Mouse (Mus musculus): ENCODE results near the gene Olfr556. TPM values are rescaled to one million over a fixed set of nuclear protein-coding genes. Genes with fewer than 3 reads are reported as not detected.

Gene Olfr556
- polyA plus RNA-seq, 1 experiment from 2014 or later = not detected

DNA sequence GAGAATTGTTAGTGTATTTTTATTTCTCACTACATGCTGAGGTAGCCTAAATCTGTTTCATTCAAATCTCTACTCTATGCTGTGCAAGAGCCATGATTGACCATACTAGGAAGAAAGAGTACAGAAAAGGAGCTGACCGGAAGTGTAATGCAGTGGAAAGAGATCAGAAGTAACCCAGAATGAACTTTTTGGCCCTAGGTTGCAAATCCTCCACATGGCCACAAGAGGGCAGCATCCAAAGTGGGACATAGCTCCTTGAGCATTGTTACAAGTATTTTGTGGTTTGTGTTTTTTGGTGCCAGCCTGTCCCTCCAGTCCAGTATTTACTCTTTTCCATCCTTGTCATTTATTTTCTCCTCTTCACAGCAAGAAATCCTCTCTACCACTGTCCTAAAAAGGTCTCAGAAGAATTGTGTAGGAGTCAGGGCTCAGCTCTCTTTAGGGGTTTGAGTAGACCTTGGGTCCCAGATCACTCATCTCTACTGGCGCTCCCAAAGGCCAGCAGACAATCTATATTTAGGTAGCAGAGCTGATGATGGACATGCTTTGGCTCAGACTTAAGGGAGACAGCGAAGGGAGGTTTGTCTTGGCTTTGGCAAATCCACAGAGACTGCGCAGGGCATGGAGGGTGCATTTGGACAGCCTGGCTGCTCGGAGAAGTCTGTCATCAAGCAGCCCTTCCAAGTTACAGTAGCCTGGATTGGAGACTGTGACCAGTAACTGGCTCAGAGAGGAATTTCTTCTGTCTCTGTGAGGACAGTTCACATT lies 30.8 kb downstream of the Olfr556 start, which contains the start of gene Olfr557:
Gene Olfr557, plus strand, starts transcription at position 553 of the 768 bp plus-strand sequence.
- H3K36me3 ChIP-seq = no peaks in the 10 kb centered on the region
- no peak for ATAC-seq (ENCODE audit: insufficient number of reproducible peaks, low FRiP score)

DNA sequence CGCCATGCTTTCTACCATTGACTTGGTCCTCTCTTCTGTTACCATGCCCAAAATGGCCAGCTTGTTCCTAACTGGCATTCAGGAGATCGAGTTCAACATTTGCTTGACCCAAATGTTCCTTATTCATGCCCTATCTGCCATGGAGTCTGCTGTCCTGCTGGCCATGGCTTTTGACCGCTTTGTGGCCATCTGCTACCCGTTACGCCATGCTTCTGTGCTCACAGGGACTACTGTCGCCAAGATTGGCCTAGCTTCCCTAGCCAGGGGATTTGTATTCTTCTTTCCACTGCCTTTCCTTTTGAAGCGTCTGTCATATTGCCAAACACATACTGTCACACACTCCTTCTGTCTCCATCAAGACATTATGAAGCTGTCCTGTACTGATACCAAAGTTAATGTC lies 33.8 kb downstream of the Olfr556 start:
- no peak overlapping the region for H3K27ac ChIP-seq (ENCODE audit: poor library complexity, severe bottlenecking)
- no peaks in the 10 kb centered on the region for H3K27me3 ChIP-seq (replicated peaks)
- H3K4me2 ChIP-seq = no peak overlapping the region
- no peaks in the 10 kb centered on the region for H3K36me3 ChIP-seq
- H3K4me3 ChIP-seq = no peak overlapping the region
- no peak for ATAC-seq (ENCODE audit: insufficient number of reproducible peaks, low FRiP score)
- no peaks in the 10 kb centered on the region for H3K4me1 ChIP-seq (replicated peaks)
- 79% methylated on average over 7 of the region's 7 CpGs for WGBS
- no peaks in the 10 kb centered on the region for H3K9me3 ChIP-seq (replicated peaks)
- H3K9ac ChIP-seq = no peak overlapping the region

More for the DNA sequence above, 30.8 kb downstream of the Olfr556 start, which contains the start of gene Olfr557:
- H3K4me3 ChIP-seq = no peak within 1 kb of the TSS
- WGBS = 65% methylated on average over 5 of the region's 5 CpGs
- H3K4me2 ChIP-seq = no peak within 1 kb of the TSS
- H3K27me3 ChIP-seq (replicated peaks) = no peaks in the 10 kb centered on the region
- H3K9ac ChIP-seq = no peak within 1 kb of the TSS
- no peak within 1 kb of the TSS for H3K27ac ChIP-seq (ENCODE audit: poor library complexity, severe bottlenecking)
- no peaks in the 10 kb centered on the region for H3K9me3 ChIP-seq (replicated peaks)
- no peaks in the 10 kb centered on the region for H3K4me1 ChIP-seq (replicated peaks)

DNA sequence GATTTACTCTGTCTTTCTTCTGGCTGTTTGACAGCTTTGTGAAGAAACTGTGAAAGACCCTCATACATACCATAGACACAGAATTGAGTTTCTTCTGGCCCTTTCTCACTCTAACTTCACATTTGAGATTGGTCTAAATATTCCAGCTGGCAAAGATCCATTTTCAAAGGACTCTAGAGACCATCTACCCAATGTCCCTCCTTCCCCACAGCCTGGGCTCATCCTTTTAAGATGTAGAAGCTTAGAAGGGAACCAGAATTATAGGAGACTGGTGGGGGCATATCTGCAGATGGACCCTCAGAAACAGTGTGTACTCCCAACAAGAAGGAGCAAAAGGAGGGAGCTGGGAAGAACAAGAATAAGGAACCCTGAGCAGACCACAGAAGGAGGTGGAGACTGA lies 37.2 kb downstream of the Olfr556 start, which contains the start of gene Olfr558:
Gene Olfr558, plus strand, starts transcription at position 301 of the 400 bp plus-strand sequence.
- Histone ChIP-seq H3K9ac (no peak within 1 kb of the TSS), H3K27me3 (replicated peaks) (no peaks in the 10 kb centered on the region), H3K4me3 (no peak within 1 kb of the TSS), H3K36me3 (no peaks in the 10 kb centered on the region), H3K4me1 (replicated peaks) (no peaks in the 10 kb centered on the region), H3K27ac (ENCODE audit: poor library complexity, severe bottlenecking) (no peak within 1 kb of the TSS), H3K4me2 (no peak within 1 kb of the TSS), H3K9me3 (replicated peaks) (no peaks in the 10 kb centered on the region)
- no peak for ATAC-seq (ENCODE audit: insufficient number of reproducible peaks, low FRiP score)

DNA sequence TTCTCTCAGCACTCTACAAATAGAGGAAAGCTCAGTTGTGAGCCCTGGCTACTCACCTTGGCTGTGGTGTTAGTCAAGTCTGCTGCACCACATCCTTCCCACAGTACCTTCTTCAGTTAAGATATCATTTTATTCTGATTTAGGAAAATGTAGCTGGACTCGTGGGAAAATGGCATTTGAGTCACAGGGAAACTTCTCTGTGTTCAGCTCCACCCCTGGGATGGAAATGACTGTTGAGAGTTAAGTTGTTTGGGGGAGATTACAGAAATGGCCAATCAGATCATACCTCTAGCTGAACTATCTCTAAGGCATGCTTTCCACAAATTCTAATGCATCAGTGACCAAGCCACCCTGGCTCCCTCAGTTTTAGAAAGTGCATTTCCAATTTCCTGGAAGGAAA lies 54.3 kb downstream of the Olfr556 start, which contains the start of gene Olfr33:
Gene Olfr33, minus strand, starts transcription at position 101 of the 400 bp plus-strand sequence.
- no peaks in the 10 kb centered on the region for H3K4me1 ChIP-seq (replicated peaks)
- H3K27me3 ChIP-seq (replicated peaks) = no peaks in the 10 kb centered on the region
- ATAC-seq (ENCODE audit: insufficient number of reproducible peaks, low FRiP score) = no peak
- H3K27ac ChIP-seq (ENCODE audit: poor library complexity, severe bottlenecking) = no peak within 1 kb of the TSS
- no peak within 1 kb of the TSS for H3K4me2 ChIP-seq
- no peak within 1 kb of the TSS for H3K4me3 ChIP-seq
- H3K36me3 ChIP-seq = no peaks in the 10 kb centered on the region
- H3K9me3 ChIP-seq (replicated peaks) = no peaks in the 10 kb centered on the region
- 45% methylated on average over 1 of the region's 1 CpGs for WGBS
- H3K9ac ChIP-seq = no peak within 1 kb of the TSS

Other genes with a start within 250 kb of the Olfr556 start
- gene Rrm1, start 223.2 kb upstream of the Olfr556 start, polyA plus RNA-seq (2016; fragmentation: Nextera tagmentation; extraction: Ambion mirVana) = 134 and 145 TPM in 2 replicates
- gene Olfr543, start 183.2 kb upstream of the Olfr556 start, polyA plus RNA-seq (2016; fragmentation: Nextera tagmentation; extraction: Ambion mirVana) = 0.15 TPM in 1 of 2 replicates, not detected in the other
- gene Olfr544, start 176.6 kb upstream of the Olfr556 start, polyA plus RNA-seq (2016; fragmentation: Nextera tagmentation; extraction: Ambion mirVana) = 0.06 and 0.08 TPM in 2 replicates
- gene Olfr545, start 165.3 kb upstream of the Olfr556 start, polyA plus RNA-seq (2016; fragmentation: Nextera tagmentation; extraction: Ambion mirVana) = not detected in 2 replicates
- not detected in 2 replicates for gene Olfr547, start 130.2 kb upstream of the Olfr556 start, polyA plus RNA-seq (2016; fragmentation: Nextera tagmentation; extraction: Ambion mirVana)
- not detected in 2 replicates for gene Olfr548-ps1, start 124.0 kb upstream of the Olfr556 start, polyA plus RNA-seq (2016; fragmentation: Nextera tagmentation; extraction: Ambion mirVana)
- not detected in 2 replicates for gene Olfr549, start 115.0 kb upstream of the Olfr556 start, polyA plus RNA-seq (2016; fragmentation: Nextera tagmentation; extraction: Ambion mirVana)
- 0.46 and 0.49 TPM in 2 replicates for gene Trim21, start 99.4 kb upstream of the Olfr556 start, polyA plus RNA-seq (2016; fragmentation: Nextera tagmentation; extraction: Ambion mirVana)
- not detected in 2 replicates for gene Olfr550, start 93.5 kb upstream of the Olfr556 start, polyA plus RNA-seq (2016; fragmentation: Nextera tagmentation; extraction: Ambion mirVana)
- gene Olfr551, start 73.0 kb upstream of the Olfr556 start, polyA plus RNA-seq (2016; fragmentation: Nextera tagmentation; extraction: Ambion mirVana) = not detected in 2 replicates
- not detected in 2 replicates for gene Olfr552, start 67.1 kb upstream of the Olfr556 start, polyA plus RNA-seq (2016; fragmentation: Nextera tagmentation; extraction: Ambion mirVana)
- not detected in 2 replicates for gene Olfr553, start 46.7 kb upstream of the Olfr556 start, polyA plus RNA-seq (2016; fragmentation: Nextera tagmentation; extraction: Ambion mirVana)
- gene Olfr554, start 26.5 kb upstream of the Olfr556 start, polyA plus RNA-seq (2016; fragmentation: Nextera tagmentation; extraction: Ambion mirVana) = not detected in 2 replicates
- not detected in 2 replicates for gene Olfr555, start 6.1 kb upstream of the Olfr556 start, polyA plus RNA-seq (2016; fragmentation: Nextera tagmentation; extraction: Ambion mirVana)
- 14.1 and 14.7 TPM in 2 replicates for gene Trim68, start 22.4 kb downstream of the Olfr556 start, polyA plus RNA-seq (2016; fragmentation: Nextera tagmentation; extraction: Ambion mirVana)
- gene Olfr557, start 31.0 kb downstream of the Olfr556 start, polyA plus RNA-seq (2016; fragmentation: Nextera tagmentation; extraction: Ambion mirVana) = not detected in 2 replicates
- gene Olfr558, start 37.3 kb downstream of the Olfr556 start, polyA plus RNA-seq (2016; fragmentation: Nextera tagmentation; extraction: Ambion mirVana) = not detected in 2 replicates
- gene Olfr33, start 54.2 kb downstream of the Olfr556 start, polyA plus RNA-seq (2016; fragmentation: Nextera tagmentation; extraction: Ambion mirVana) = not detected in 2 replicates
- gene Olfr559, start 62.6 kb downstream of the Olfr556 start, polyA plus RNA-seq (2016; fragmentation: Nextera tagmentation; extraction: Ambion mirVana) = not detected in 2 replicates
- gene Olfr560, start 94.5 kb downstream of the Olfr556 start, polyA plus RNA-seq (2016; fragmentation: Nextera tagmentation; extraction: Ambion mirVana) = not detected in 2 replicates
- not detected in 2 replicates for gene Olfr78, start 94.6 kb downstream of the Olfr556 start, polyA plus RNA-seq (2016; fragmentation: Nextera tagmentation; extraction: Ambion mirVana)
- gene Olfr561, start 106.3 kb downstream of the Olfr556 start, polyA plus RNA-seq (2016; fragmentation: Nextera tagmentation; extraction: Ambion mirVana) = not detected in 2 replicates
- gene Olfr564, start 138.6 kb downstream of the Olfr556 start, polyA plus RNA-seq (2016; fragmentation: Nextera tagmentation; extraction: Ambion mirVana) = not detected in 2 replicates
- not detected in 2 replicates for gene Olfr566, start 193.9 kb downstream of the Olfr556 start, polyA plus RNA-seq (2016; fragmentation: Nextera tagmentation; extraction: Ambion mirVana)
- gene Olfr568, start 212.2 kb downstream of the Olfr556 start, polyA plus RNA-seq (2016; fragmentation: Nextera tagmentation; extraction: Ambion mirVana) = not detected in 2 replicates
- gene Olfr569, start 226.0 kb downstream of the Olfr556 start, polyA plus RNA-seq (2016; fragmentation: Nextera tagmentation; extraction: Ambion mirVana) = not detected in 2 replicates
- gene Olfr570, start 229.7 kb downstream of the Olfr556 start, polyA plus RNA-seq (2016; fragmentation: Nextera tagmentation; extraction: Ambion mirVana) = not detected in 2 replicates

Measured in heart, embryonic 12.5 days (tissue).